Mouse (Mus musculus) midbrain, embryonic 16.5 days (tissue): ENCODE data around the gene Ocm. TPM values are rescaled to one million over a fixed set of nuclear protein-coding genes. Genes with fewer than 3 reads are reported as not detected.
A peak's percentile ranks its signal among the peaks of the same experiment; 100 is the strongest.

Experiments used
- ATAC-seq: fragments of 200-750 bp; cut with Nextera tagmentation; 2 replicates; pipeline ENCODE4 v1.8.0; 2017; ENCODE audit warnings: moderate TSS enrichment
- H3K27ac ChIP-seq: fragments of 300-500 bp; sonication (generic); 2 replicates; pipeline ENCODE4 v1.5.1; 2014; ENCODE audit warnings: mild to moderate bottlenecking, low read length, mixed read lengths
- H3K27me3 ChIP-seq: fragments of 300-500 bp; sonication (generic); 2 replicates; pipeline ENCODE4 v1.6.1; 2014; ENCODE audit warnings: low read depth, low read length, mixed read lengths; ENCODE audit not compliant: control insufficient read depth, insufficient read depth
- H3K36me3 ChIP-seq: fragments of 300-500 bp; sonication (generic); 2 replicates; pipeline ENCODE4 v1.6.1; 2014; ENCODE audit warnings: mild to moderate bottlenecking, low read length, moderate library complexity, mixed read lengths; ENCODE audit not compliant: control insufficient read depth, insufficient read depth
- H3K4me1 ChIP-seq: fragments of 300-500 bp; sonication (generic); 2 replicates; pipeline ENCODE4 v1.6.1; 2014; ENCODE audit warnings: mild to moderate bottlenecking, low read length, mixed read lengths; ENCODE audit not compliant: control insufficient read depth, insufficient read depth
- H3K4me2 ChIP-seq: fragments of 300-500 bp; sonication (generic); 2 replicates; pipeline ENCODE4 v1.6.1; 2014; ENCODE audit warnings: mild to moderate bottlenecking, low read length, mixed read lengths
- H3K4me3 ChIP-seq: fragments of 300-500 bp; sonication (generic); 2 replicates; pipeline ENCODE4 v1.5.1; 2014; ENCODE audit warnings: low read depth, mild to moderate bottlenecking, low read length, moderate library complexity, mixed read lengths
- H3K9ac ChIP-seq: fragments of 300-500 bp; sonication (generic); 2 replicates; pipeline ENCODE4 v1.6.1; 2014; ENCODE audit warnings: low read depth, low read length, mixed read lengths
- H3K9me3 ChIP-seq: fragments of 300-500 bp; sonication (generic); replicated peaks from 2 replicates; pipeline ENCODE4 v1.6.1; 2014; ENCODE audit warnings: mild to moderate bottlenecking, low read length, mixed read lengths; ENCODE audit not compliant: control insufficient read depth, poor library complexity, severe bottlenecking
- WGBS: fragments of 180-500 bp; shearing (Covaris S2); extraction: QIAGEN DNeasy Blood & Tissue Kit; methylation state at CpG from one replicate; pipeline ENCODE4 v1.1.7; 2014; 5-methylcytosine and 5-hydroxymethylcytosine counted together
- polyA plus RNA-seq: library from polyadenylated mRNA; unstranded; fragments of >200 nt; fragmentation: Nextera tagmentation; extraction: Ambion mirVana; gene quantifications from 2 replicates; pipeline ENCODE4 v1.2.1, GENCODE M21; 2015

Gene Ocm
- polyA plus RNA-seq, 1 experiment from 2014 or later, result not detected

DNA sequence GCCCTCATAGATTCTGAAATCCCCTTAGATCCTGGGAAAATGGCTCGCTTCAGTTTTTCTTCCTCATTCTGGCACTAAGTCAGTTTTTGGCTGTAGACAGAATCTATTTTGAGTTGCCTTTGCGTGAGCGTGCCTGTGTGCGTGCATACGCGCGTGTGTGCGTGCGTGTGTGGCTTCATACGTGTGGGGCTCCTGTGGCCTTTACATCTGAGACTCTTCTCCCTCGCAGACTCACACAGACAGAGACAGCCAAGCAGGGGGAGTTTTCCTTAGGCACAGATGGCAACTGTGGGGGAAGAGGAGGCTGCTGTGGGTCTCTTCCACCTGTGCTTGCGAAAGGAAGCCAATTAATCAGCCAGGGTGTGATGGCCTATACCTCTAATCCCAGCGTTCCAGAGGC, 20.9 kb upstream of the Ocm start:
- H3K9ac ChIP-seq, result no peak overlapping the region
- no peaks in the 10 kb centered on the region for H3K36me3 ChIP-seq
- no peaks in the 10 kb centered on the region for H3K4me1 ChIP-seq
- 65% methylated on average over 13 of the region's 13 CpGs for WGBS
- no peak overlapping the region for H3K4me3 ChIP-seq
- ATAC-seq, result no peak
- H3K27me3 ChIP-seq, result no peaks in the 10 kb centered on the region
- no peak overlapping the region for H3K27ac ChIP-seq
- H3K4me2 ChIP-seq, result no peak overlapping the region
- no peaks in the 10 kb centered on the region for H3K9me3 ChIP-seq

DNA sequence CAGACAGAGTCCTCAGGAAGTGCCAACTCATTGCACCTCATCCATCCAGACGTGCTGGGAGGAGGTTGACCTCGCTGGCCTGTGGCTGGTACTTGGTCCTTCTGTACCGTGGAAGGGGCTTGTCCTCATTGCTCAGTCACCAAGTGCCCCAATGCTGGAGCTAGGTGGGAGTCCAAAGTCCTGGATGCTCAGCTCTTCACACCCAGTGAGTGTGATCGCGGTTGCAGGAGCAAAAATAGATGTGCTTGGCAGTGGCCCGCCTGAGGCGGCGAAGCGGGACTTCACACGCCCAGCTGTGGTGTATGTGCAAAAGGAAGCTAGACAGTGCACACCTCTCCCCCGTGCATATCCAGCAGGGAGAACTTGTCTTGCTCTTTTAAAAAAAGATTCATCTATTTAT, 16.7 kb upstream of the Ocm start:
- no peak overlapping the region for H3K4me2 ChIP-seq
- ATAC-seq, result no peak
- no peak overlapping the region for H3K9ac ChIP-seq
- 91% methylated on average over 11 of the region's 11 CpGs for WGBS
- H3K4me1 ChIP-seq, result no peaks in the 10 kb centered on the region
- H3K27ac ChIP-seq, result no peak overlapping the region
- no peaks in the 10 kb centered on the region for H3K9me3 ChIP-seq
- no peaks in the 10 kb centered on the region for H3K36me3 ChIP-seq
- H3K27me3 ChIP-seq, result no peaks in the 10 kb centered on the region
- H3K4me3 ChIP-seq, result no peak overlapping the region

DNA sequence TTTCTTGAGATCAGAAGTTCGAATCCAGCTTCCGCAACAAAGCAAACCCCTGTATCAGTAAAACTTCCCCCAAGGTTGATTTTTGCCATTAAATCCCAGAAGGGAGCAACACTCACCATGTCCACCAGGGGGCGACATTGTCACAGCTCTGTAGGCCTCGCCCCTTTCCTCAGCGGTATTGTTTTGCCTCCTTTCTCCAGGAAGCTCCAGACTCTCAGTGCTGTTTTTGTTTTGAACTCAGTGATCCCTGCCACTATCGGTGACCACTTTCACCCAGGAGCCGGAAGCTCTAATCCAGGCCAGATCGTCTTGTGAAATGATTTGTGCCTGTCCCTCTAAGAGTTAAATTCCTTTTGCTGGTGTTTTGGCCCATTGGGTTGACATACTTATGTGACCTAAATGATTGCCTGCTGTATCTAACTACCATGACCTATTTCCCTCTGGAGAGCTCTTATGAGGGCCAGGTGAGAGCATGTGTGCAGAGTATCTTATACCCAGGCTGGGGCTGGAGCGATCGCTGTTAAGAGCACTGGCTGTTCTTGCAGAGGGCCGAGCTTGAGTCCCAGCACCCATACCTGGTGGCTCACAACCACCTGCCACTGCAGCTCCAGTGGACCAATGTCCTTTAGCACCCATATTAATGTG, 14.4 kb upstream of the Ocm start:
- 44% methylated on average over 11 of the region's 11 CpGs for WGBS
- no peaks in the 10 kb centered on the region for H3K36me3 ChIP-seq
- H3K4me2 ChIP-seq, result no peak overlapping the region
- no peak overlapping the region for H3K9ac ChIP-seq
- no peaks in the 10 kb centered on the region for H3K27me3 ChIP-seq
- H3K27ac ChIP-seq, result no peak overlapping the region
- no peaks in the 10 kb centered on the region for H3K9me3 ChIP-seq
- no peaks in the 10 kb centered on the region for H3K4me1 ChIP-seq
- no peak for ATAC-seq
- H3K4me3 ChIP-seq, result no peak overlapping the region

DNA sequence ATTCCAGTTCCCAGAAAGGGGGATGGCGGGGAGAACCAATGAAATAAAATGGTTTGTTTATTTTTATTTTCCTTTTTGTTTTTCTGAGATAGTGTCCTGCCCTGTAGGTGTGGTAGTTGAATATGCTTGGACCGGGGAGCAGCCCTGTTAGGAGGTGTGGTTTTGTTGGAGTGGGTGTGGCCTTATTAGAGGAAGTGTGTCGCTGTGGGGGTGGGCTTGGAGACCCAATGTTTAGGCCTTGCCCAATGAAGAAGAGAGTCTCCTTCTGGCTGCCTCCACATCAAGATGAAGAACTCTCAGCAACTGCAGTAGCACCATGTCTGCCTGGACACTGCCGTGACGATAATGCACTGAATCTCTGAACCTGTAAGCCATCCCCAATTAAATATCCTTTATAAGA, 13.4 kb upstream of the Ocm start:
- Histone ChIP-seq H3K4me3 (no peak overlapping the region), H3K27ac (no peak overlapping the region), H3K9me3 (no peaks in the 10 kb centered on the region), H3K4me1 (no peaks in the 10 kb centered on the region), H3K9ac (no peak overlapping the region), H3K27me3 (no peaks in the 10 kb centered on the region), H3K36me3 (no peaks in the 10 kb centered on the region), H3K4me2 (no peak overlapping the region)
- 85% methylated on average over 5 of the region's 5 CpGs for WGBS
- ATAC-seq, result no peak

DNA sequence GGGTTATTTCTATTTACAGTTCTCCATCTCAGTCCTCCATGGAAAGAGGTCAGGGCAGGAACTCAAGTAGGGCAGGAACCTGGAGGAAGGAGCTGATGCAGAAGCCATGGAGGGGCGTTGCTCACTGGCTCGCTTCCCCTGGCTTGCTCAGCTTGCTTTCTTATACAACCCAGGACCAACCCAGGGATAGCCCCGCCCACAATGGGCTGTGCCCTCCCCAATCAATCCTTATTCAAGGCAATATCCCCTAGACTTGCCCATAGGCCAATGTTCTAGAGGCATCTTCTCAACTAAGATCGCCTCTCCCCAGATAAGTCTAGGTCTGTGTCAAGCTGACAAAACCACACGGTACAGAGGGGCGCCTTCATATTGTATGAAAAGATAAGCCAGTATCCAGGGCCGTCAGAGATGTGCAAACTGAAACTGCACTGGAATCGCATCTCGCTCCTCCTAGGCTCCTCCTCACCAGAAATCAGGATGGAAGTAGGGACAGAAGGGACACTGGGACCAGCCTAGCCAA, 12.7 kb upstream of the Ocm start:
- H3K4me1 ChIP-seq, result no peaks in the 10 kb centered on the region
- no peak overlapping the region for H3K4me3 ChIP-seq
- ATAC-seq, result no peak
- H3K27me3 ChIP-seq, result no peaks in the 10 kb centered on the region
- no peak overlapping the region for H3K4me2 ChIP-seq
- H3K9me3 ChIP-seq, result no peaks in the 10 kb centered on the region
- no peaks in the 10 kb centered on the region for H3K36me3 ChIP-seq
- WGBS, result 81% methylated on average over 9 of the region's 9 CpGs
- H3K27ac ChIP-seq, result no peak overlapping the region
- no peak overlapping the region for H3K9ac ChIP-seq

DNA sequence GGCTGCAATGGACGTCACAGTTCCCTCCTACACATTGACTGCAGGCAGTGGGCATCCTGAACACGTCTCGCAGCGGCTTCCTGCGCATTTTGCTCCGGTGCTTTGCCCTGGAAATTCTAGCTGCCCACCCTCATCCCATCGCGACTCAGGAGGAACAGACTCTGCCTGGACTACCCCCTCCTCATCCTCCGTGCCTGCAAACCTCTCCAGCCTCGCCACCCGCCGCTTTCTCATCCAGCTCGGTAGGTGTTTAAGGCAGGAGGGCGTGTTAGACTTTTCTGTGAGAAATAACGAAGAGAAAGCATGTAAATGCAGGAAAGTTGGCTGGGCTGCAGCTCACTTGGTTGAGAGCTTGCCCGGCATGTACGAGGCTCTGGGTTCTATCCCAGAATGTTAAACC, 10.5 kb upstream of the Ocm start:
- Histone ChIP-seq H3K9me3 (no peaks in the 10 kb centered on the region), H3K4me1 (no peaks in the 10 kb centered on the region), H3K27ac (no peak overlapping the region), H3K36me3 (no peaks in the 10 kb centered on the region), H3K4me3 (peak overlapping the region; percentile 12; the same call in 1 of the 2 replicates), H3K9ac (no peak overlapping the region), H3K4me2 (peak overlapping the region; percentile 18), H3K27me3 (no peaks in the 10 kb centered on the region)
- 58% methylated on average over 17 of the region's 17 CpGs for WGBS
- no peak for ATAC-seq

DNA sequence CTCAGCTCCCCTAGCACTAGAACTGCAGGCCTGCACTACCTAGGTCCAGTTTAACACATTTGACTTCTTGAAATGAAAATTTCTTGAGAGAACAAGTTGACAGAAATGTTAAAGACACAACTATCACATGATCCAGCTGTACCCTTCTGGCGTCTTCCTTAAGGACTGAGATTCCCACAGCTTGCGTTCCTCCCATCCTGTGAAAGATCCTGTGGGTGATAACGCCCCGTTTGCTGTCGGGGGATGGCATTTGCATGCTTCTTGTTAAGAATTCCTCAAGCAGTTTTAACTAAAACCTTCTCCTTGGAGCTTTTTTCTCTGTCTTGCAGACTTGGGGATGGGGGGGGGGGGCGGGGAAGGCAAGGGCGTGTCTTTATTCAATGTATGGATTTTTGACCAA, 8.1 kb upstream of the Ocm start:
- no peaks in the 10 kb centered on the region for H3K36me3 ChIP-seq
- H3K4me3 ChIP-seq, result no peak overlapping the region
- no peaks in the 10 kb centered on the region for H3K4me1 ChIP-seq
- H3K9ac ChIP-seq, result no peak overlapping the region
- ATAC-seq, result no peak
- no peak overlapping the region for H3K4me2 ChIP-seq
- H3K27ac ChIP-seq, result no peak overlapping the region
- WGBS, result 83% methylated on average over 7 of the region's 7 CpGs
- no peaks in the 10 kb centered on the region for H3K9me3 ChIP-seq
- H3K27me3 ChIP-seq, result no peaks in the 10 kb centered on the region

DNA sequence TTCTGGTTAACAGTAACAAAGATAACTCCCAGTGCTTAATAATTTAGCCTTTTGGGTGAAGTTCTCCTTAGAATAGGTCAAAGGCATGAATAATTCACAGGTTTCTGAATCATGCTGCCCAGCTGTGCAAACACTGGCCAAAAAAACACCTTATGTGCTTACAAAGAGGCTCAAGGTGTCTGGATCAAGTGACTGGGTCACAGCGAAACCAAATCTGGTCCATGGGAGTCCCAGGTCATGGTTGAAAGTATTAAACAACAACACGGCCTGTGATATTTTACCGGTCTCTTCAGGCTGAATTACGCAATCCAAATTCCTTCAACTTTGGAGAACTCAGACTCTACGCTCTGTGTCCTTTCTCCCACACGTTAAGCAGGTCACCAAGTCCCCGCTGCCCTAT, 6.0 kb upstream of the Ocm start:
- Histone ChIP-seq H3K4me2 (no peak overlapping the region), H3K4me3 (no peak overlapping the region), H3K36me3 (no peaks in the 10 kb centered on the region), H3K9me3 (no peaks in the 10 kb centered on the region), H3K27ac (no peak overlapping the region), H3K9ac (no peak overlapping the region), H3K27me3 (no peaks in the 10 kb centered on the region), H3K4me1 (no peaks in the 10 kb centered on the region)
- ATAC-seq, result no peak
- 88% methylated on average over 7 of the region's 7 CpGs for WGBS

DNA sequence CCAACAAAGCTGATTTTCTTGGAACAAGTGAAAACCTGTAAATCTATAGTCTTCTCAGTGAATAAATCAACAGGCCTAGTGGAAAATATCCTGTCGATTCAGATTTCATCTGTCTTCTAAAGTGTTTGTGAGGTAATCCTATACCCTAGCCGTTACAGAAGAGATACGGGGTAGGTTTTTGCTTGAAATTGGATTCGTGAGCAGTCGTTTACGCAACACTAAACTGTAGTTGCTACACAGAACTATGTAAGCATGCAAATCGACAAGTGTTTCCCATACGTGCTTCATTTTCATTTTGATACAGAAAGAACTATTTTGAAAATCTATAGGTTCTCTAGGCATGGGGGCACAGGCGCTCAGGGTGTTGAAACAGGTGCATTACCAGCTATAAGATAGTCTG, 10.6 kb downstream of the Ocm start:
- ATAC-seq, result no peak
- Histone ChIP-seq H3K36me3 (peaks cover 7% of the 10 kb centered on the region), H3K4me3 (no peak overlapping the region), H3K4me1 (peaks cover 7% of the 10 kb centered on the region), H3K27me3 (no peaks in the 10 kb centered on the region), H3K27ac (no peak overlapping the region), H3K4me2 (no peak overlapping the region), H3K9me3 (no peaks in the 10 kb centered on the region), H3K9ac (no peak overlapping the region)
- WGBS, result 94% methylated on average over 9 of the region's 9 CpGs
